Mouse (Mus musculus) neural tube, embryonic 15.5 days (tissue): ENCODE measurements around the gene Mfsd1. TPM values are rescaled to one million over a fixed set of nuclear protein-coding genes. Genes with fewer than 3 reads are reported as not detected.
A peak's percentile ranks its signal among the peaks of the same experiment; 100 is the strongest.

Experiments
- ATAC-seq: fragments of 200-750 bp; cut with Nextera tagmentation; 2 replicates; pipeline ENCODE4 v1.8.0; 2017; ENCODE audit warnings: mild to moderate bottlenecking, moderate TSS enrichment, moderate library complexity; ENCODE audit not compliant: low FRiP score
- H3K27ac ChIP-seq: fragments of 300-500 bp; sonication (generic); replicated peaks from 2 replicates; pipeline ENCODE4 v1.5.1; 2015; ENCODE audit warnings: mild to moderate bottlenecking, inconsistent platforms
- H3K27me3 ChIP-seq: fragments of 300-500 bp; sonication (generic); replicated peaks from 2 replicates; pipeline ENCODE4 v1.6.1; 2015; ENCODE audit warnings: inconsistent platforms
- H3K36me3 ChIP-seq: fragments of 300-500 bp; sonication (generic); 2 replicates; pipeline ENCODE4 v1.6.1; 2015; ENCODE audit warnings: inconsistent platforms
- H3K4me1 ChIP-seq: fragments of 300-500 bp; sonication (generic); 2 replicates; pipeline ENCODE4 v1.6.1; 2015; ENCODE audit warnings: inconsistent platforms
- H3K4me2 ChIP-seq: fragments of 300-500 bp; sonication (generic); 2 replicates; pipeline ENCODE4 v1.6.1; 2015; ENCODE audit warnings: inconsistent platforms, mild to moderate bottlenecking, moderate library complexity
- H3K4me3 ChIP-seq: fragments of 300-500 bp; sonication (generic); replicated peaks from 2 replicates; pipeline ENCODE4 v1.5.1; 2015; ENCODE audit warnings: mild to moderate bottlenecking, inconsistent platforms
- H3K9ac ChIP-seq: fragments of 300-500 bp; sonication (generic); replicated peaks from 2 replicates; pipeline ENCODE4 v1.6.1; 2015; ENCODE audit warnings: mild to moderate bottlenecking, inconsistent platforms
- H3K9me3 ChIP-seq: fragments of 300-500 bp; sonication (generic); replicated peaks from 2 replicates; pipeline ENCODE4 v1.6.1; 2016; ENCODE audit warnings: inconsistent platforms
- WGBS: fragments of 180-500 bp; shearing (Covaris S2); methylation state at CpG from one replicate; pipeline ENCODE4 v1.1.7; 2015; ENCODE audit warnings: mixed read lengths; 5-methylcytosine and 5-hydroxymethylcytosine counted together
- polyA plus RNA-seq: library from polyadenylated mRNA; unstranded; fragments of >200 nt; fragmentation: Nextera tagmentation; extraction: Ambion mirVana; gene quantifications from 2 replicates; pipeline ENCODE4 v1.2.1, GENCODE M21; 2015

Mfsd1 gene
- polyA plus RNA-seq, 1 experiment from 2014 or later = 29.4 TPM

- Histone ChIP-seq H3K36me3 (no peaks in the 10 kb centered on the region), H3K9ac (no peak overlapping the region), H3K4me1 (peaks cover 4% of the 10 kb centered on the region), H3K4me3 (no peak overlapping the region), H3K27me3 (no peaks in the 10 kb centered on the region), H3K27ac (no peak overlapping the region), H3K4me2 (no peak overlapping the region), H3K9me3 (no peaks in the 10 kb centered on the region)
- 78% methylated on average over 3 of the region's 3 CpGs for WGBS
- ATAC-seq = no peak
These were observed 60.6 kb downstream of the Mfsd1 start for GRCm38 (mm10) chr3:67643135-67643534.

DNA sequence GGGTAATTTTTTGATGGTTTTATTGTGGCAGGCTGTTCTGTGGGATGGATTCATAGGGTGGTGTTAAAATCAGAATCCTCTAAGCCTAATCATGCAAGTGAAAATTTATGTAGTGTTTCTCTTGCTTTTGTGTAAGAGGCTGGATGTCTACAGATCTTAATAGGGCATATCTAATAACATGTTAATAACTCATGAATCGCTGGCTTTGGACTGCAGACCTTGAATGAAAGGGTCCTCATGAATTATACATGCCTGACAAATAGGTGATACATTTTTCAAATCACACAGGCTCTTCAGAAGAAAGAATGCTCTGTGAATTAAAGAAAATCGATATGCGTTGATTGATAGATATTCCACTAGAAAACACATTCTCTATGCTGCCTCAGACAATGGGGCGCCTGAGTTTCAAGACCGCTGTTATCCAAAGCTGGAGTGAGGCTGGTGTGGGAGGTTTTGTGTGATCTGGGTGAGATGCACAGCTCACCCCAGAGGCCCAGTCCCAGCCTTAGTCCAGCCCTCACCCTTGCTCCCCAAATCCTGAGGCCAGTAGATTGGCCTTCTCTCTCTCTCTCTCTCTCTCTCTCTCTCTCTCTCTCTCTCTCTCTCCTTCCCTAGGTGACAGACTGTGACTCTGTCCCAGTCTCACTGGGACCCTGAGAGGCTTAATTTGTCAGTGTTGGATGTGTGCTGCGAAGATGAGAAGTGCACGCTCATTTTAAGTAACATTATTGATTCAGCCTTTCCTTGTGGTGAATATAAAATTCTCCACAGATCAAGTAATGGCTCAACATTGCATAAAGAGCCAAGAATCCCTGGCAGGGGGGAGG, 63.3 kb downstream of the Mfsd1 start:
- ATAC-seq = no peak
- no peak overlapping the region for H3K4me2 ChIP-seq
- H3K27ac ChIP-seq = peak overlapping the region; percentile 33; the same call in 1 of the 2 replicates

More for the DNA sequence above, 63.3 kb downstream of the Mfsd1 start:
- no peak overlapping the region for H3K4me3 ChIP-seq
- no peak overlapping the region for H3K9ac ChIP-seq
- no peaks in the 10 kb centered on the region for H3K27me3 ChIP-seq
- WGBS = 35% methylated on average over 7 of the region's 7 CpGs
- H3K36me3 ChIP-seq = no peaks in the 10 kb centered on the region
- peaks cover 4% of the 10 kb centered on the region for H3K4me1 ChIP-seq
- H3K9me3 ChIP-seq = no peaks in the 10 kb centered on the region

Other genes starting within 250 kb of the Mfsd1 start
- 17.3 and 17.9 TPM in 2 replicates for gene Mlf1, start 208.6 kb upstream of the Mfsd1 start, polyA plus RNA-seq
- not detected in 2 replicates for gene Gm17402, start 207.6 kb upstream of the Mfsd1 start, polyA plus RNA-seq
- gene Gfm1, start 152.6 kb upstream of the Mfsd1 start, polyA plus RNA-seq = 31.2 and 34.0 TPM in 2 replicates
- gene Lxn, start 118.8 kb upstream of the Mfsd1 start, polyA plus RNA-seq = 191 and 236 TPM in 2 replicates
- gene Rarres1, start 67.2 kb upstream of the Mfsd1 start, polyA plus RNA-seq = 3.3 and 3.9 TPM in 2 replicates